Mouse (Mus musculus) neutrophil, adult 5-6 weeks (primary cell): ENCODE measurements at regions not wholly inside any gene's neighbourhood (a gene's known extent, or its start where the extent isn't known, plus 50 kb on each side); places are given as distances from the start of the nearest gene placed in this dataset.

ENCODE experiments used
- ATAC-seq: fragments of 151-379, 151-347 bp; 2 replicates; pipeline ENCODE4 v1.8.0; 2017; ENCODE audit warnings: mild to moderate bottlenecking, moderate TSS enrichment; ENCODE audit not compliant: insufficient number of reproducible peaks, poor library complexity, low FRiP score, severe bottlenecking; ENCODE audit errors: extremely low read depth

DNA sequence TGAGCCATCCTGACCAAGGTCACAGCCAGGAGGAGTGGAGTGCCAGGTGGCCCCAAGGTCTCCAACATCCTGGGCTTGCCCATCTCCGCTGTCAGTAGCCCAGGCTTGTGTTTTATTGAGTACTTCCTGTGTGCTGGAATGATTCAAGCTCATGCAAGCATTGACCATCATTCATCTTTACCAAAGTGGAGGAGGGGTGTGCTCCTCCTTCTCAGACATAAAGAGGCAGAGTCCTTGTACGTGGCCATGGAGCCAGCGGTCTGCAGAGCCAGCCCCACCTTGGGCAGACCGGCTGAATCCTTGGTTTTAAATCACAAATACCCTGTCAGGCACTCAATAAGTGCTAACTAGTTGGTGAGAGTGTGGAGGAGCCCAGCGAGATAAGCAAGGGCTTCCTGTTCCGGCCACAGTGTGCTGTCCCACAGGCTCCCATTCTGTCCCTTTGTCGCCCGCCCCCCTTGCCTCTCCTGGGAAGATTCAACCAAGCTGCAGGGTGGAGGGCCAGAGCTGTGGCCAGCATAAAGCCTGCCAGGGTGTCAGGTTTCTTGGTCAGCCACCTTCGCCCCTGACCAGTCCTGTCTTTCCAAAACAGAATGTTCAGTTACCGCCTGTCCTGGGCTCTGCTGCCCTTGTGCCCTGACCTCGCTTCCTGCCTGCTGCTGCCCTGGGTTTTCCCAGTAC lies 80.5 kb upstream of the Ptpn1 start:
- no peak for ATAC-seq

DNA sequence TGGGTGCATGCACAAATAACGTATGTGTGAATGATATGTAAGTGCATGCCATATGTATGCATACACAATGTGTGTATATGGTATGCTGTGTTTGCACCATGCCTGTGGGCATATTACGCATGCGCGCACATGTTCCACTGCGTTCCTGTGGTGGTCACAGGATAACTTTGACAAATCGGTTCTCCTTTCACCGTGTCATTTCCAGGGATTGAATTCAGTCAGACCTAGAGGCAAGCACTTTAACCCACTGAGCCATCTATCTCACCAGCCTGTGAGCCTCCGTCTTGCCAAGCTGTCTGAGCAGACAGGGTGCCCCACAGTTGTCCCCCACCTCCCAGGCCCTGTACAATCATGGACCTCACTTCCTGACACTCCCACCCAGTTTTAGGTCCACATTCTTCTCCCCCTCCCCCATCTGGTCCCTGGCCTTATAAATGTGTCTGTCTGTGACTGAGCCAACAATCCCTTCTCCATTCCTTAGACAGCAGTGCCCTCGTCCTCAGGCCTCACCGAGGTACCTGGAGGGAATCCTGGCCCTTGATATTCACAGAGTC lies 81.8 kb upstream of the Ptpn1 start:
- no peak for ATAC-seq

DNA sequence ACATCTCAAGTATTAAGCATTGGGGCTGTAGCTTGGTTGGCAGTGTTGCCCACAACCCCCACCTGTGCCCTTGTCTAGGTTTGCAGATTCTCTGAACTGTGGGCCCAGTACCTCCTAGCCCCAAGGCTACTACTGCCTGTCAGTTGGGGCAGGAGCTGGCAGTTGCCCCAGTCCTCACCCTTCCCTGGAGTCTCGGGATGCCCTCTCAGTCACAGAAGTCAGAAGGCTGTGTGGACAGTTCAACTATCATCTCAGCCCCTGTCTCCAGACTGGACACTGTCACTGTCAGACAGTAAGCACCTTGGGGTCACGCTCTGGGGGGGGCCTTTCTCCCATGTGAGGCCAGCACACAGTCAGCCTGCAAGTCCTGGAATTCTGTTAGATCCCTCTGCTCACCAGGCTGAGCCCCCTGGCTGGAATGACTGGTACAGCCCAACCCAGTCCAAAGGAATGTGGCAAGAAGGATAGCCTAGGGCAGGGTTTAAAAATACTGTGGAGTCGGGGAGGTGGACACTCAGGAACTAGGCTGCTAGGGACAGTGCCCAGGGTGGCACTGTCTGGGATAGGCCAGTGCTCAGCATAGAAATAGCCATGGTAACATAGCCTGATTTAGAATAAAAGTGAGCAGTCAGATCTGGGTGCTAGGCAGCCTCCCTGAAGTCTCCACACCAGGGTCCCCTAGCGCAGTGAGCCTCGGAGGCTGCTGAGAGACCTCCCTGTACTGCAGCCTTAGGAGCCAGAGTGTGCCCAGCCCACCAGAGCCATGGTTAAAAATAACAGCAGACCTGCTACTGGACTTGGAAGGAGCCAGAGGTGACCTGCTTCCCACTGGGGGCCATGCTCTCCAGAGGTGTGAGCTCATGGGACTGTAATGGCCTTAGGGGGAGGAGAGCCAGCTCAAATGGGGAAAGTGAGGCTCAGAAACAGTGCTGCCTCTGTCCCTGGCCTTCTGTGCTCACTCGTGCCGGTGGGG lies 83.1 kb upstream of the Ptpn1 start:
- no peak for ATAC-seq

DNA sequence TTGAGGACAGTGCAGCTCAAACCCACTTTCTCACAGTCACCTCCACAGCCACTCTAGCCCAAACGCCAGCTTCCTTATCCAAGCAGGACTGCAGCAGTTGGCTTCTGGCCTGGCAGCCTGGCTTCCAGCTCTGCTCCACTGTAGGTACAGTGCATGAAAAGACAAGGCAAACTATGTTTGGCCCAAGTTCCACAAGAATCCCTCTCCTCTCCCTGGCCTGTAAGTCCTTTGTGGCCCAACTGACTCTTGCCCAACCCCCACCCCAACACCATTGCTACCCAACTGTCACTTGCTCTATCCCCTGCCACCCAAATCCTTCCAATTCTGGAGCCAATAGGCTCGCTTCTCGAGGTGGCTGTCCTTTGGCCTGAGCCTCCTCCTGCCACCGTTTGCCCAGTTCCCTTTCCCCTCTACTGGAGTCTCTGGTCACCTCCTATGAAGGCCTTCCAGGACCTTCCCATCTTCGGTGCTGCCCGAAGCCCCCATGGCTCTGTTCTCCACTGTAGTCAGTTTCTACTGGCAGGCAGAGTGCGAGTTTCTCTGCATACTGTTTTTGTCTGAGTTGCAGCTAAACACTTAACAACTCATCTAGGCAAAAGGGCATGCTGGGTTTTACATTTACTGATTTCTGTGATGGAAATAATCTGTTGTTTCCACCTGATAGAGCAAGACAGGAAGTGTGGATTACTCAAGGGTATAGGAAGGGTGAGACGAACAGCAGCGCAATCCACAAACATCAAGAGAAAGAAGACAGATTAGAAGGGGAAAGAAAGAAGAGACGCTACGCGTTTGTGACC lies 84.4 kb upstream of the Ptpn1 start:
- ATAC-seq = no peak

DNA sequence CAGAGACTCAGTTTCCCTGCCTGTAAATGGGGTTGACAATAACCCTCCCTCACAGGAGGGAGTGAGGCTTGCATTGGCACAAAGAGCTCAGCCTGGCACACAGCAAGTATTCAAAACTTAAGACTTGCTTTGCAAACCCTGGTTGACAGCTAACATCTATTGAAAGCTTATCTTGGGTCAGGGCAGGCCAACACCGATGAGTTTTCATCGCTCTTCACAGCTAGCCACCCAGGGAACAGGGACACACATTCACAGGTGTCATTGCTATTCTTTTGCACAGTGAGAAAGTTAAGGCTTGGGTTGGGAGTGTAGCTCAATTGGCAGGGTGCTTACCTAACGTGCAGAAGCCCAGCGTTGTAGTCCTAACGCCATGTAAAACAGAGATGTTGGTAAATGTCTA lies 86.5 kb upstream of the Ptpn1 start:
- ATAC-seq = no peak

DNA sequence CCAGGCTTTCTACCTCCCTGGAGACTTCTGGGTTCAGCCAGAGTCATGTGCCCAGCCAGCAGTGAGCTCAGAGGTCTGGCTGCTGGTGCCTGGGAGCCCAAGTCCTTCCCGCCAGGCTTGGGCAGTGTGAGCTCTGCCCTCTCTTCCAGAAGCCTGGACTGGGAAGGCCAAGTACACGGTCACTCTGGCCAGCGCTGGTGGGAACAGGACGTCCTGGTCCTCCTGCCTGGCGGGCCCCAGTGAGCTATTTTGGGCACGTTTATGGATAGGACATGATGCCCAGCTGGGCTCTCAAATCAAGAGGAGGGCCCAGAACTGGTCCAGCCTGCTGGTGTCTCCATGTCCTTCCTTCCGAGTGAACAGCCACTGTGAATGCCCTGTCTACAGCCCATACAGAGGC lies 87.3 kb upstream of the Ptpn1 start:
- no peak for ATAC-seq

DNA sequence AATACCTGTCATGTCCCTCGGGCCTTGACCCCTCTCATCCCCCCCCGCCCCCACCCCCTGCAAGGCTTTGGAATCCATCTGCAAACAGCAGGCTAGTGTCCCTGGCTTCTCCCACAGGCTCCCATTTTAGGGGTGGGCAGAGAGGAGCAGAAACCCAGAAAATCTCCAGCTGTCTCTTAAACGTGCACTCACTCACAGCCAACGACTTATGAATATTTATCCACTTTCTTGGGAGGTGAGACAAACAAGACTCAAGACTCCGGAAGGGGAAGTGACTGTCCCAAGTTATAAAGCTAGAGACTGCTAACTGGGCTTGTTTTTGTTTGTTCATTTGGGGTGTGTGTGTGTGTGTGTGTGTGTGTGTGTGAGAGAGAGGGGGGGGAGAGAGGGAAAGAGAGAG lies 87.9 kb upstream of the Ptpn1 start:
- no peak for ATAC-seq

DNA sequence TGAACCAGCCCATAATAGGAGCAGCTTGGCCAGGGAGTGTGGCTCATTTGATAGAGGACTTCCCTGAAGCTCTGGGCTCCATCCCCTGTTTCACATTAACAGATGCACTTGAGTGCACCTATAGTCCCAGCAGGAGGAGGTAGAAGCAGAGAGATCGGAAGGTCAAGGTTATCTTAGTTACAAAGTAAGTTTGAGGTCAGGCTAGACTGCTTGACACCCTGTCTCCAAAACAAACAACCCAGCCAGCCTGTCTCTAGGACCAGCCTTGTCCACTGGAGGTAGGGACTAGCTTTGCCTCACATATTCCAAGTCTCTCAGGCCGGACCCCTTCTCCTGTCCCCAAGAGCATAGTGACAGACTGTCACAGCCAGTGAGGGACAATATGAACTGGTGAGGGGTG lies 88.9 kb upstream of the Ptpn1 start:
- ATAC-seq = no peak

DNA sequence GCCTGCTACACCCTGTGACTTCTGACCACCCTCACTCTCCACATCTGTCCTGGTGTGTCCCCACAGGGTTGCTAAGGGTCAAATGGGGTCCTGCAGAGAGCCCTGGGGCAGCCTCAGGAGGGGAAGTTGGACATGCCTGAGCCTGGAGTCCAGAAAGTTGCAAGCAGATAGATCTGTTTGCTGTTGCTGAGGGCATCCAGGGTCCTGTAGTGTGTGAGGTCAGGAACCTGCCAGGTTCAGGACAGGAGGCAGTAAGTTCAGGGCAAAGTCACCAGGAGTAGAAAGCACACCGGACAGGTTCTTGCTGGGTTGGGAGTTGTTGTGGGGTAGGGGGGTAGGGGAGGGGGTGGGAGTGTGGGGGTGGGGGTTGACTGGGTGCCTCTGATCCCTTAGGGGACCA lies 89.4 kb upstream of the Ptpn1 start:
- no peak for ATAC-seq

DNA sequence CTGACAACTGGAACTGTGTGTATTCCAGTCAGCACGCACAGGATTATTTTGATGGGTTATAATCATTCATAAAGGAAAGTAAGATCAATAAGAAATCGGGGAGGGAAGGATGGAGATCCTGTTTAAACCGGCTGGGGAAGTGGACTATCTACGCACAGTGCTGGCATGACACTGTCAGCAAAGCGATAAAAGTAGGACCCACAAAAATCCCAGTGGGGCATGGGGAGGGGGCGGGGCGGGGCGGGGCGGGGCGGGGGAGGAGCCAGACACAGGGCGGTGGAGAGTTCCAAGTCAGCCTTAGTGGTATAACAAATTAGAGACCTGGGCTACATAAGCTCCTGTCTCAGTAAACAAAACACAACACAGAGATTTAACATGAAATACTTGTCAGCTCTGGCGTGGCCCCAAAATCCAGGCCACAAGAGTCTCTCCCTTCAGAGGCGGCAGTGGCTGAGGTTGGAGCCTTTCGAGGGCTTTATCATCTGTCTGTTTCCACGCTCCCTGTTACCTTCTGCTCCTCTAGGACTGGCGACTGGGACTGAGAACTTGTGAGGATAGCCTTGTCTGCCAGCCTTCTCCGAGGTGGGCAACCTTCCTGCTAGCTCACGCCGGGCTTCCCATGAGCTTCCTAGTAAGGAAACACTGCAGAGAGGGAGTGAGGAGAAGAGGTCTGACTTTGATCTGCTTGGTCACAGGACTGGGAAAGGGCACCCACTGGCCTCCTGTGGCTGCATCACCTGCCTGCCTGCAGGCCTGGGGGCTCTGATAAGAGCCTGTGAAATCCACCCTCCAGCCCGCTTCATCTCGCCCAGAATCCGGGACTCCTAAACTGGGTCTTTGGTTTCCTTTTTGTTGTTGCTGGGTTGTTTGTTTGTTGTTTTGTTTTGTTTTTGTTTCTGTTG lies 90.3 kb upstream of the Ptpn1 start:
- no peak for ATAC-seq

DNA sequence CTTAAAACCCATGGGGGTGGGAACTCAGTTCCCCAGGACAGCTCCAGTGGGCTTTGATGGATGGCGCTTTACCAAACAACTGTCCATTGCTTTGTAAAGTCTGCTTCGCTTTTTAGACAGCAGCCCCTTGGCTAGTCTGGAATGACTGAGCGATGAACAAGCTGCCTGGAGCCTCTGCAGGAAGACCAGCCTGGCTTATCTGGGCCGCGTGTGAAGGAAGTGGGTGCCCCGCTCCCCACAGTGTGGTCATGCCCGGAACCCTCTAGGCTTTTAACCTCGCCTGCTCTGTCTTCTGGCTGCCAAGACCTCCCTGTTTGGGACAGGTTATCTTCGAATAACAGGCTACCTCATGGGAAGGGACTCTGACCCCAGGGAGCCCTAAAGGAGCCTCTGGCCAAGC lies 91.5 kb upstream of the Ptpn1 start:
- ATAC-seq = no peak

DNA sequence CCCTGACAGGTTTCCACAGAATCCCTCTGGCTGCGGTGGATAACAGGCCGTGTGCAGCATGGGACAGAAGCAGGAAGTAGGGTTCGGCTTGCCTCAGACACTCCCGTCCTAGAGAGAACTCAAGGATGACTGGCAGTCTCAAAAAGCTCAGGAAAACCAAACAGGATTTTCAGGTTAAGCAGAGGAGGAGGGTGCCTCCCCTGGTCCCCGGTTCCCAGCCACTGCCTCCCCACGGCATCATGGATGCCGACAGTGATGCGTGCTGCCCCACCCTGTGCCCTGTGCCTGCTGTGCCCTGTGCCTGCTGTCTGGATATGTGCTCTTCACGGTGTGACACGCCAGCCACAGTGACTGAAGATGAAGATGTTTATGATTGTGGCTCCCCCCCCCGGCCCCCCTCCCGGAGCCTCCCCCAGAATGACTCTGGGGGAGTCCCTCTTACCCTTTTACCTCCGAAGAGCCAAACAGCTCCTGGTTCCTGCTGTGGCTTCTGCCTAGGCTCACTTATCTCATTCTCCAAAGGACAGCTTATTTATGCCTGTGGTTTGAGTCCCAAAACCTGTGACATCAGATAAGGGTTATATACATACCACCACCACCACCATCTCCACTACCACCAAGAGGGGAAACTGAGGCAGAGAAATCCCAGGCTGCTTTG lies 92.4 kb upstream of the Ptpn1 start:
- no peak; the same call in 1 of the 2 replicates for ATAC-seq

DNA sequence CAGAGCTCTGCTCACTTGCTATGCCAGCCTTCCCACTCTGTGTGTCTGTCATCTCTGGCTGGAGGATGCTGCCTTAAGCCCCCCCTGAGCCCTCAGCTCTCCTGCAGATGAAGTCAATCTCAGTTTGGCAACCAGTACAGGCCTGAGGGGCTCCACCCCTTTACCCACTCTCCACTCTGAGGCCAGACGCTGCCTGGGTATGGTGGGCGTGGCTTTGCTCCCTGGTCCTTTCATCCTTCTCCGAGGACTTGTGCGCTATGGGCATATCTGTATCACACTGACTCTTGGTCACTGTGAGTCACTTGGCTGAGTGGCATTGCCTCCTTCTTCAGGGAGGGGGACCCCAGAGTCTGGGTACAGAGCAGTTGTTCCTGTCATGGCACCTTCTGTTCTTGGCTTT lies 94.3 kb upstream of the Ptpn1 start:
- ATAC-seq = no peak

DNA sequence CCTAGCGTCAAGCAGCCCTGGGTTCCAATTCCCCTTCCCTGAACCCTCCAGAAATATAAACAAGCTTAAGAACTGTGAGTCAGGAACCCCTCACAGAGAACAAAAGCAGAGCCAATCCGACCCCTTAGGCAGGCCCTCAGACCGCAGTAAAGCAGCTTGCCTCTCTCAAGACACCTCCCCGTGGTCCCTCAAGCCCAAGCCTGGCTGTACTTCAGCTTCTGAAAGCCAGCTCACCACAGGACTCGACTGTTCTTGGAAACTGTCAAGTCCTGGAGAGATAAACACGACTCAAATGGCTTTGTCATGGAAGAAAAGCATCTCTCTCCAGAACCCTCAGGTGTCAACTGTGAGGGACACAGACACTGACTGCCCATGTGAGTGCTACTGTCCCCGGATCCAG lies 95.2 kb upstream of the Ptpn1 start:
- no peak for ATAC-seq

DNA sequence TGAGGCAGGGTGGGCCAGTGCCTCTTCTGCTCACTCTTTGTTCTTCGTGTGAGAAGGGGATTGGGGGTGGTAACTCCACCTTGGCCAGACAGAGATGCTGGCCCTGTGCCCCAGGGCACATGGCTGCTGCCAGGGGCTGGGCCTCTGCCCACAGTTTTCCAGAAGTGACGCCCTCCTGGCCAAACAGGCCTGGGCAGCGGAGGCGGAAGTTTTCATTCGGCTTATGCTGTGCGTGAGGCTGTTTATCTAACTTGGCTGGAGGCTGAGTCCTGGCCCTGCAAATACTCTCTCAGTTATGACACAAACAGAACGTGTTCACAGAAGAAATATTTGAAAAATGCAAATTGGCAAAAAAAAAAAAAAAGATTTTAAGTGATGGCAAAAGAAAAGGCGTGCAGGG lies 97.3 kb upstream of the Ptpn1 start:
- no peak for ATAC-seq

DNA sequence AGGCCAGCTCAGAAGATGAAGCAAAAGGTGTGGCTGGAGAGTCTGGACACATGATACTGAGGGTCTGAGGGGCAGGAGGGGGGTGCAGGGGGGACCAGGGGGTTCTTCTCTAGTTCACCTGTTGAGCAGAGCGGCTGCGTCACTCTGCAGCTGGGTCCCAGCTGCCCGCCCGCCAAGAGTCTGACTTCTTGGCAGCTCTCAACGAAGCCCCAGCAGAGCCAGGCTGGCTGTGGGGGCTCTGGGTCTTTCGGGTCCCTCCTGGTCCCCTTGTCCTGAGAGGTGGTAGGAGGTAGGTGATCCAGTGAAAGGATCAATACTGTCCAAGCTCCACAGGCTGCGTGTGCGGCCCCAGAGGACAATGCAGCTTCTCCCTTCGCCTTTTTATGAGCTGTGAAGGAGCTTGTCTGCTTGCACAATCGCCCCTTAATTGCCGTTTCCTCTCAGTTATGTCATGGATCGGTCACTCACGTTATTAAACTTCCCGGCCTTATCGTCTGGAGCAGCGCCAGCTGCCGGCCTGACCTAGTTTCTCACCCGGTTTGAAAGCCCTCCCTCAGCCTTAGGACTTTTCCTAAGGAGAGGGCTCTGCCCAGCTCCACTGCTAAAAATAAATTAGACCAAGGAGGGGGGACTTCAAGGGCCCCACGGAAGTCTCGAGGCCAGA lies 98.4 kb upstream of the Ptpn1 start:
- no peak for ATAC-seq
